Mouse (Mus musculus) embryonic stem cell, embryonic (primary cell): Measurements from ENCODE around the gene Abca17.

Source experiments
- CTCF ChIA-PET, 4 experiments: fragments of 300-600 bp in 2 of 4; fragments of 350-600 bp in 2 of 4; sonication (Branson Sonifier 250); formaldehyde crosslinking; loops; one replicate each; lab custom pipeline; 2022; ENCODE audit warnings: inconsistent platforms in 2 of 4; lab: Charles Lee
- POLR2A ChIA-PET, 4 experiments: fragments of 300-600 bp in 2 of 4; fragments of 350-600 bp in 2 of 4; sonication (Branson Sonifier 250); formaldehyde crosslinking; loops; one replicate each; lab custom pipeline; 2022; ENCODE audit warnings: antibody characterized with exemption in 4 of 4, inconsistent platforms in 1 of 4; lab: Charles Lee

Abca17 gene

GRCm38 (mm10) chr17:24227941-24228340 is 122.9 kb downstream of the Abca17 start:
- ChIA-PET POLR2A (interaction anchor here in 2 of 4 experiments (0.6 to 17.7 kb wide), 20 partner anchors 5 to 199 kb away, joined by 3 to 211 read pairs (median 4); partner anchors contain the start of genes Amdhd2 (in 2 of the 2), Ccnf (in 2 of the 2) and Tedc2 (in 1 of the 2)), CTCF (interaction anchor here in 3 of 4 experiments (0.5 to 0.6 kb wide), 3 partner anchors 24 to 205 kb away, joined by 3 to 7 read pairs (median 4); no protein-coding TSS in a partner anchor)

GRCm38 (mm10) chr17:24226721-24227120 is 124.1 kb downstream of the Abca17 start:
- POLR2A ChIA-PET, result interaction anchor here in 2 of 4 experiments (0.9 to 12.4 kb wide), 7 partner anchors 10 to 57 kb away, joined by 4 to 342 read pairs (median 32); partner anchors contain the start of genes Ccnf (in 2 of the 2), Atp6v0c (in 1 of the 2), Ntn3 (in 1 of the 2) and Tbc1d24 (in 1 of the 2)
- CTCF ChIA-PET, result interaction anchor here in 1 of 4 experiments (0.6 kb wide), 1 partner anchor 220 kb away, joined by 3 read pairs; no protein-coding TSS in a partner anchor

DNA sequence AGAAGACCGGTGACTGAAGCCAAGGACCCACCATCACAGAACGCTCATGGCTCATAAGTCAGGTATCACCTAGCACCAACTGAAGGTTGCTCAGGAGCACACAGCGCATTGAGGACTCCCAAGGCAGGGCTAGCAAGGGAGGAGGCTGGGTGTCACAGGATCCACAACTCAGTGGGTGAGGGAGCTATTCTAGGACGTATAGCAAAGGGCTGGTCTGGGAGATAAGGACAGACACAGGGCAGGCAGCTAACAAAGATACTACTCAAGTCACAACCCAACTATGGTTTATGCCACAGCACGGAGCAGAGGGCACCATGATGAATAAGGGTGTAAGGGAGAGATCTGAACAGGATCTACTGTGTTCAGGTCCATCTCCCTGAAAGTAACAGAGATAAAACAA is 125.0 kb downstream of the Abca17 start:
- POLR2A ChIA-PET, result interaction anchor here in 3 of 4 experiments (0.5 to 12.4 kb wide), 14 partner anchors 11 to 302 kb away, joined by 3 to 342 read pairs (median 4); partner anchors contain the start of genes Atp6v0c (in 2 of the 3), Ccnf (in 2 of the 3), Ntn3 (in 1 of the 3) and Tbc1d24 (in 1 of the 3)
- CTCF ChIA-PET, result interaction anchor here in 1 of 4 experiments (1.2 kb wide), 1 partner anchor 53 kb away, joined by 4 read pairs; no protein-coding TSS in a partner anchor

- CTCF ChIA-PET, result interaction anchor here in 1 of 4 experiments (1.2 kb wide), 1 partner anchor 51 kb away, joined by 4 read pairs; no protein-coding TSS in a partner anchor
- POLR2A ChIA-PET, result interaction anchor here in 3 of 4 experiments (0.6 to 12.4 kb wide), 15 partner anchors 8 to 203 kb away, joined by 3 to 342 read pairs (median 32); partner anchors contain the start of genes Ccnf (in 3 of the 3), Ntn3 (in 2 of the 3), Amdhd2 (in 1 of the 3) and Atp6v0c (in 1 of the 3)
Measured at GRCm38 (mm10) chr17:24224741-24225140, 126.1 kb downstream of the Abca17 start.

- POLR2A ChIA-PET, result interaction anchor here (0.7 to 12.4 kb wide), 27 partner anchors 8 to 304 kb away, joined by 3 to 342 read pairs (median 7); partner anchors contain the start of genes Ccnf (in 3 of the 4), Ntn3 (in 3 of the 4), Amdhd2 (in 2 of the 4) and Atp6v0c (in 1 of the 4)
- CTCF ChIA-PET, result interaction anchor here in 3 of 4 experiments (0.7 to 1.7 kb wide), 3 partner anchors 17 to 50 kb away, joined by 3 to 4 read pairs (median 3); no protein-coding TSS in a partner anchor
Measured at GRCm38 (mm10) chr17:24223513-24223912, 127.4 kb downstream of the Abca17 start.

- ChIA-PET POLR2A (interaction anchor here in 3 of 4 experiments (0.7 to 12.4 kb wide), 19 partner anchors 9 to 194 kb away, joined by 3 to 342 read pairs (median 12); partner anchors contain the start of genes Ccnf (in 3 of the 3), Ntn3 (in 3 of the 3), Amdhd2 (in 1 of the 3) and Atp6v0c (in 1 of the 3)), CTCF (interaction anchor here in 2 of 4 experiments (0.7 to 1.7 kb wide), 2 partner anchors 16 to 26 kb away, joined by 3 to 4 read pairs; no protein-coding TSS in a partner anchor)
Measured at GRCm38 (mm10) chr17:24222653-24223052, 128.2 kb downstream of the Abca17 start.

DNA sequence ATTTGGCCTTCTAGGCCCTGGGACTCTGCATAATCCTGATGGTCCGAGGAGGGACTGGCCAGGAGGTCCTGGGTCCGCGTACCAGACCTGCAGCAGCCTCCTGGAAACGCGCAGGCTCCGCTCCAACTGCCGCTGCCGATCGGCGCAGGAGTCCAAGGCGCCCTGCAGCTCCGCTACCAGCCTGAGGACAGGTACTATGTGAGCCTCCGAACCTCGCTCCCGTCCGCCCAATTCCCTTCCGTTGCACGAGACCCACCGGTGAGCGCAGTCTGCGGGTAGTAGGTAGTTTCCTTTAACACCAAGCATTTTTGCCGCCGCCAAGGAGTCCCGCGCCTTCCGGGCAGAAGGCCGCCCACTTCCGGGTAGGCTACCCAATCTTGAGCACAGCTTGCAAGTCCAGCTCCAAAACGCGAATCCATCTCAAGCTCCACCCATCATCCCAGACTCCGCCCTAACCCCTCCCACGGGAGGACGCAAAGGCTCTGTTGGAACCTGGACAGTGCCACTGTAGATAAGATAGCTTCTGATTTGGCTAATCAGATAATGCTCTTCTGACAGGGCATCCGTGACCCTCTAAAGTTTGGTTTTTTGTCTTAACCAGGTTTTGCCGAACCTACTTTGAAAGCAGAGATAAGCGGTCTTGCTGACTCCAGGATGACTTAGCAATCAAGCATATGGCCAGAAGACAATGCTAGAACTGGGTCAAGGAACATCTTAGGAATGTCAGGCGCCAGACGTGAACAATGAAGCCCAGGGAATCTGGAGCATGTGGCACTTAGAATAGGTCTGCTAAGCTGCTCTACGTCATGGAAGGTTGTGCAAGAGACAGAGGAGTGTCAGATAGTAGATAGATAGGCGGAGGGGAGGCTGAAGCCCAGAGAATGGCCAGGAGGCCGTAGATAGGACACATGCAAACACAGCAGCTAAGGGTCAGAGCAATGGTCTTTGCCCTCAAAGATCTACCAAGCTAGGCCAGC is 130.1 kb downstream of the Abca17 start, which contains the start of gene Tedc2:
TSS of gene Tedc2 (minus strand) at position 417 of the 977 bp plus-strand sequence.
- POLR2A ChIA-PET, result interaction anchor here (0.5 to 12.4 kb wide), 77 partner anchors 8 to 1028 kb away, joined by 3 to 342 read pairs (median 4); partner anchors contain the start of genes Amdhd2 (in 4 of the 4), Ccnf (in 3 of the 4), Atp6v0c (in 2 of the 4) and Ntn3 (in 2 of the 4)
- CTCF ChIA-PET, result interaction anchor here (0.5 to 1.5 kb wide), 12 partner anchors 9 to 269 kb away, joined by 3 to 7 read pairs (median 4); partner anchors contain the start of genes Ccnf (in 2 of the 4) and Atp6v0c (in 1 of the 4)

- ChIA-PET POLR2A (interaction anchor here in 3 of 4 experiments (0.6 to 12.4 kb wide), 17 partner anchors 9 to 311 kb away, joined by 3 to 342 read pairs (median 4); partner anchors contain the start of genes Ntn3 (in 2 of the 3), Tbc1d24 (in 2 of the 3), Amdhd2 (in 1 of the 3) and Ccnf (in 1 of the 3)), CTCF (interaction anchor here in 3 of 4 experiments (0.5 to 0.6 kb wide), 3 partner anchors 27 to 65 kb away, joined by 3 read pairs; partner anchors contain the start of gene Ccnf (in 1 of the 3))
Measured at GRCm38 (mm10) chr17:24216836-24217235, 134.0 kb downstream of the Abca17 start.
